Mouse (Mus musculus): ENCODE data around the gene Timm8b.
"Not testable (repeated sequence)": the region's sequence is repeated elsewhere in the genome, so short reads cannot be mapped to it uniquely, and the experiment has no call there.

The Timm8b gene

GRCm38 (mm10) chr9:50602055-50602845 is 1.5 kb upstream of the Timm8b start:
- DNase-seq, result peak; percentile 7

DNA sequence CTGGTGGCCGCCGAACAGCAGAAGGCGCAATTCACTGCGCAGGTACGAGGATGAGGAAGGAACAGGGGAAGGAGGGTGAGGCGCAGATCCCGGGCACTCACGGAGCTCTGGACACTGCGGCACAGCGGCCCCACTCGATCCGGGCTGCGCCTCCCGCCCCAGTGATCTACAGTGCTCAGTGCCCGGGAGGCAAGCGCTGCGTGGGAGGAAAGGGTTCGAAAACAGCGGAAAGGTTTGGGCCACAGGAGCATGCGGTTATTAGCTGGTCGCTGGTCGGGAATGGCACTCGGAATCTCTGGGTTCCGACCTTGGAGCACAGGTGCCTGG is 251 bp downstream of the Timm8b start:
- DNase-seq, result no peak

DNA sequence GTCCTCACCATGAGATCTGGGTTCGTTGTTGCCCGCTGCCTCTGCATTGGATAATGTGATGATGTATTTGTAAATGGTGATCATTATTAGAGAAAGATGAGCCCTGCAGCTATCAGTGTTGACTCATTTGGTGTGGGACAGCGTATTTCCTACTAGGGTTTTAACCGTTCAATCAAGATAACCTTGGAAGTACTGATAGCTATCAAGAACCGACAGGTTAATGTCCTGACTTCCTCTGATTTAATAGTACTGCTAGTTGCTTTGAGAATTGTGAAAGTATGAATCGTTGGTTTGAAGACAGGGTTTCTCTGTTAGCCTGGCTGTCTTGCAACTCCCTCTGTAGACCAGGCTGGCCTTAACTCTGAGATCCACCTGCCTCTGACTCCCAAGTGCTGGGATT is 628 bp downstream of the Timm8b start:
- DNase-seq, result no peak

GRCm38 (mm10) chr9:50612115-50612514 is 8.4 kb downstream of the Timm8b start:
- no peak for DNase-seq

- no peak for DNase-seq
Measured at GRCm38 (mm10) chr9:50616161-50616560, 12.5 kb downstream of the Timm8b start.

DNA sequence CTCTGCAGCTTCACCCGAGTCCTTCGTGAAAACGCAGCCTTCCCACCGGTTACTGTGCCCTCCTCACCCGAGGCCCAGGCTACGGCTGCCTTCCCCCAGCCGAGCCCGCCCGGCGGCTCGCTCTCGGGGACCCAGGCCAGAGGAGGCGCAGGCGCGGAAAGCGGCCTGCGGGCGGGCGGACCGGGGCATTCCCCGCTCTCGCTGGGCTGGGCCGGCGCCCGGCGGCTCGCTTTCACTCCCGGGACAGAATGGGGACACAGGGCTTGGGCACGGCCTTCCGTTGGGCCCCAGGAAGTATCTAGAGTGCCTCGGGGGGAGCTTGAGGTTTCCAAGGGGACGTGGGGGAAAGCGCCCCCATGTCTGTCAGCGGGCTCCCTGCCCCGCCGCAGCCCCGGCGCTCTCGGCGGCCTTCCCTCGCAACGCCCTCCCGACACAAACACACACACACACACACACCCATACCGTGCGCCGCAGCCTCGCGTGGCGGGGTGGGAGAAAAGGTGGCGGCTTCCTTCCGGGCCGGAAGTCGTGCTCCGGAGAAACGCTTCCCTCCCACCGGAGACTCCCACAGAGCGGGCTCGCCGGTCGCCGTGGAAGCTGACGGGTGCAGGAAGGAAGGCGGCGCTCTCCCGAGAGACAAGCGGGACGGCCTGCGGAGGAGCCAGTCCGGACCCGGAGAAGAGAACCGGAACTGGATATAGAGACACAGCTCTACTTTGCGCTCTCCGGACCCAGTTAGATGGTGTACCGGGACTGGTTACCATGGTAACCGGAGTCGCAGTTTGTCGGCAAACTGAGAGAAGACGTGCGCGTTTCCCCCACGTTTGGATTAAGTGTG is 13.3 kb downstream of the Timm8b start, which contains the start of the genes Pih1d2 and Nkapd1:
Gene Pih1d2, plus strand, starts transcription at position 556 of the 838 bp plus-strand sequence.
Gene Nkapd1, minus strand, starts transcription at position 699 of the 838 bp plus-strand sequence.
- peak; percentile 87 for DNase-seq

DNA sequence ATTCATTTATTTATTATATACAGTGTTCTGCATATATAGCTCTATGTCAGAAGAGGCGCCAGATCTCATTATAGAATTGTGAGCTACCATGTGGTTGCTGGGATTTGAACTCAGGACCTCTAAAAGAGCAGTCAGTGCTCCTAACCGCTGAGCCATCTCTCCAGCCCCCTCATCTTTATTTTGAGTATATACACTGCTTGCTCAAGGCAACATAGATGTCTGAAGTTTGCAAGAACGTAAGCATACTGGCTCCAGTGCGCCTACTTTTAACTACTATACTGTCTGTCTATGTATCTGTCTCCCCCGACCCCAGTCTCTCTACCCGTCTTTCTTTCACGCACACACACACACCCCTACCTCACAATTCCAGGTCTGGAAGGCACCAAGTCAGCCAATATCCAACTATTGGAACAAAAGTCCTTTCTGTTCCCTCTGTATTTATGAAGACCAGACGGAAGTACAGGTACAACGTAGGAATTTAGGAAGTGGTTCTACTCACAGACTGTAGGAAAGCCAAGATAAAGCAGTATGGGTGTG is 14.2 kb downstream of the Timm8b start:
- no peak for DNase-seq

DNA sequence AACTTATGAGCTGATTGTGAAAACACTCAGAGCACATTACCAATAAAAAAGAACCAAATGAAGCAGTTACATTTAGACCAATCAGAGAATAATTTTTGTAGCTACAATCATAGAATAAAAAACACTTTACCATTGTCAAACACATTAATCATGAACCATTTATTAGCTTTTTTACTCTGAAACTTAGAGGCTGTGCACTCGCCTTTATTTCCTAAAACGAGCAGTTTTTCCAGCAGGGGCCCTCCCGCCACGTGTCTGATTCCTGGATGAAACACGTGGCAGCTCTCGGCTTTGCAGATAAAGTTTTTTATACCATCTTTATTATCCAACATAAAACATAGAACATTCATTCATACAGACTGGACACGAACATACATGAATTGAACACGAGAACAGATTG is 27.2 kb downstream of the Timm8b start:
- not testable (repeated sequence) for DNase-seq

DNA sequence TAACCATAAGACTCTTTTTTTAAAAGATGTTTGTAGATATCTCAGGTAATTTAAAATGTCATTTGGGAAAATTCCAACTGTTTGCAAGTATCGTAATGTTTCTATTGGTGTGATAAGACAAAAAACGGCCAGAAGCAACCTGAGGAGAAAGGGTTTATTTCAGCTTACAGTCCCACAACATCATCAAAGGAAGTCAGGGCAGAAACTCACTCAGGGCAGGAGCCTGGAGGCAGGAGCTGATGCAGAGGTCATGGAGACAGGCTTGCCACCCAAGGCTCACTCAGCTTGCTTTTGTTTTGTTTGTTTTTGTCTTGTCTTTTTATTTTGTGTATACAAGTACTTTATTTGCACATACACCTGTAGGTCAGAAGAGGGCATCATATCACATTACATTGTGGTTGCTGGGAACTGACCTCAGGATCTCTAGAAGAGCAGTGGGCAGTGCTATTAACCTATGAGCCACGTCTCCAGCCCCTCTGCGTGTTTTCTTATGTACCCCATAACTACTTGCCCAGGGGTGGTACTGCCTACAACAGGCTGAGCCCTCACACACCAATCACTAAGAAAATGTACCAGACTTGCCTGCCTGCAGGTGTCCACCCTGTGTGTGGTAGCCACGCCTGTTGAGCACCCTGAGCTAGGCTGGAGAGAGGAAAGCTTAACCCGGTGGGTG is 28.4 kb downstream of the Timm8b start:
- no peak for DNase-seq

- DNase-seq, result peak; percentile 28
Measured at GRCm38 (mm10) chr9:50633059-50633458, 29.3 kb downstream of the Timm8b start.

GRCm38 (mm10) chr9:50634270-50634669 is 30.6 kb downstream of the Timm8b start:
- no peak for DNase-seq

DNA sequence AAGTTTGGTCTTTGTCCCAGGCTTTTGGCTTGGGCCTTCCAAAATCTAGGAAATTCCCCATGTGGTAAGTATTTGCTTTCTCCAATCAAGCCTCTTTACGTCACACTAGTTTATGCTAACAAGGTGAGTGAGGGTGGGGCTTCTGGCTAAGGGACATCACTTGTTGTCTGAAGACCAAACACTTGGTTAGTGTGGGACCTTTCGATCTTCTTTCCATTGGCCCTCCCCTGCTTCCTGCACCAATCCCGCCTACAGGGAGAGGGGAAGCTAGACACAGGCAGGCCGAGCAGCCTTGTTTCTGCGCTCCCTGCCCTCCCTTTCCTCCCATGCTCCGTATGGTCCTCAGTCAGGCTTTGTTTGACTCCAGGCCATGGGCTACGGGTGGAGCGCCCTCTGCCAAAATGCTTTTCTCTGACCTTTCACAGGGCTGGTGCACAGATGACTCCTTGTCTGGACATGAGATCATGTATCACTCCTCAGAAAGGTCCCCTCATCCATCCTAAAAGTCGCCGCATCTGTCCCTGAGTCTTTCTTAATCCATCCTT is 43.2 kb downstream of the Timm8b start:
- DNase-seq, result no peak

GRCm38 (mm10) chr9:50650503-50650902 is 46.8 kb downstream of the Timm8b start:
- DNase-seq, result peak; percentile 72
